13 mouse cellular contexts compared by ENCODE assay signal in genomic region chr11:113739213-113739612, GRCm38 (mm10). TPM values are rescaled to one million over a fixed set of nuclear protein-coding genes. Genes with fewer than 3 reads are reported as not detected.
A peak's percentile ranks its signal among the peaks of the same experiment; 100 is the strongest.
DNase-seq lines count a peak whose midpoint lies in the region; ATAC-seq lines count a peak whose summit lies in the region.
"Had no signal": no experiment of that assay in that cellular context is flagged by ENCODE, and none has a peak within 500 bp of the region (broad histone marks: within the 10 kb centered on the region; RNA-seq: fewer than 3 reads in every experiment).

No protein-coding gene starts in this region.

- no peaks in the 10 kb centered on the region for H3K9me3 ChIP-seq in limb, embryonic 15.5 days
- H3K9me3 ChIP-seq in limb, embryonic 10.5 days (replicated peaks), result 0 out of 2 replicates have a peak, but pooled peaks cover 6% of the 10 kb centered on the region
- H3K9me3 ChIP-seq in intestine, embryonic 16.5 days (ENCODE audit: control insufficient read depth, low read length), result peaks cover 5% of the 10 kb centered on the region; the same call in 1 of the 2 replicates
- no peaks in the 10 kb centered on the region for H3K9me3 ChIP-seq in stomach, embryonic 16.5 days (replicated peaks; ENCODE audit: control insufficient read depth, low read length)
- H3K9me3 ChIP-seq: neural tube, embryonic 12.5 days had no signal

- peaks cover 59% of the 10 kb centered on the region for H3K4me1 ChIP-seq in limb, embryonic 15.5 days
- peaks cover 55% of the 10 kb centered on the region for H3K4me1 ChIP-seq in limb, embryonic 10.5 days
- peaks cover 55% of the 10 kb centered on the region for H3K4me1 ChIP-seq in intestine, embryonic 16.5 days (ENCODE audit: control insufficient read depth, insufficient read depth, low read length)
- peaks cover 54% of the 10 kb centered on the region for H3K4me1 ChIP-seq in stomach, embryonic 16.5 days (ENCODE audit: control insufficient read depth, insufficient read depth, low read length)

- WGBS in limb, embryonic 15.5 days, result 70% methylated on average over 8 of the region's 8 CpGs
- WGBS in limb, embryonic 10.5 days, result 91% methylated on average over 8 of the region's 8 CpGs
- 64% methylated on average over 8 of the region's 8 CpGs for WGBS in intestine, embryonic 16.5 days
- WGBS in stomach, embryonic 16.5 days, result 61% methylated on average over 8 of the region's 8 CpGs

- H3K9ac ChIP-seq in limb, embryonic 15.5 days, result no peak overlapping the region
- no peak overlapping the region for H3K9ac ChIP-seq in intestine, embryonic 16.5 days (ENCODE audit: low read depth, low read length)
- H3K9ac ChIP-seq in stomach, embryonic 16.5 days (ENCODE audit: low read length), result peak overlapping the region; percentile 23; the same call in 1 of the 2 replicates
- H3K9ac ChIP-seq: neural tube, embryonic 12.5 days had no signal

- no peak for ATAC-seq in limb, embryonic 15.5 days (ENCODE audit: insufficient number of reproducible peaks, low FRiP score, low TSS enrichment, low read depth)
- ATAC-seq in intestine, embryonic 16.5 days, result peak; percentile 43
- ATAC-seq in stomach, embryonic 16.5 days (ENCODE audit: insufficient read depth, low FRiP score), result peak; percentile 9; the same call in 1 of the 2 replicates
- ATAC-seq: Patski had no signal

- no peak for DNase-seq in limb, embryonic 10.5 days (ENCODE audit: low spot score)
- peak; percentile 83 to 89 for DNase-seq in kidney, postnatal 25 days
- DNase-seq in layer of hippocampus, adult 9-11 months, result no peak
- no peak for DNase-seq in ovary, adult 18-20 months (ENCODE audit: low spot score)
- DNase-seq: cerebellum, postnatal 36 days; gastrocnemius, postnatal 14 days; left cerebral cortex, postnatal 4 days; thymus, postnatal 14 days had no signal

- no peak overlapping the region for H3K4me2 ChIP-seq in limb, embryonic 15.5 days
- no peak overlapping the region for H3K4me2 ChIP-seq in intestine, embryonic 16.5 days (ENCODE audit: low read depth, low read length)
- H3K4me2 ChIP-seq in stomach, embryonic 16.5 days (ENCODE audit: low read depth, low read length), result no peak overlapping the region
- H3K4me2 ChIP-seq: neural tube, embryonic 12.5 days had no signal

- peak overlapping the region; percentile 33; the same call in 1 of the 2 replicates for H3K27ac ChIP-seq in limb, embryonic 15.5 days
- H3K27ac ChIP-seq in limb, embryonic 10.5 days, result no peak overlapping the region
- H3K27ac ChIP-seq in intestine, embryonic 16.5 days (ENCODE audit: low read length), result peak overlapping the region; percentile 48
- peak overlapping the region; percentile 42; the same call in 1 of the 2 replicates for H3K27ac ChIP-seq in stomach, embryonic 16.5 days (ENCODE audit: low read length)
- H3K27ac ChIP-seq: neural tube, embryonic 12.5 days had no signal

- H3K36me3 ChIP-seq in limb, embryonic 15.5 days, result peaks cover 26% of the 10 kb centered on the region
- peaks cover 96% of the 10 kb centered on the region for H3K36me3 ChIP-seq in limb, embryonic 10.5 days
- peaks cover 10% of the 10 kb centered on the region for H3K36me3 ChIP-seq in intestine, embryonic 16.5 days (ENCODE audit: control insufficient read depth, insufficient read depth, low read length)
- peaks cover 16% of the 10 kb centered on the region for H3K36me3 ChIP-seq in stomach, embryonic 16.5 days (ENCODE audit: control insufficient read depth, insufficient read depth, low read length)

- H3K4me3 ChIP-seq in limb, embryonic 15.5 days, result no peak overlapping the region
- H3K4me3 ChIP-seq in limb, embryonic 10.5 days, result no peak overlapping the region
- H3K4me3 ChIP-seq in intestine, embryonic 16.5 days (ENCODE audit: low read length), result no peak overlapping the region
- no peak overlapping the region for H3K4me3 ChIP-seq in stomach, embryonic 16.5 days (replicated peaks; ENCODE audit: low read length)
- H3K4me3 ChIP-seq: neural tube, embryonic 12.5 days had no signal

- no peaks in the 10 kb centered on the region for H3K27me3 ChIP-seq in limb, embryonic 15.5 days
- no peaks in the 10 kb centered on the region for H3K27me3 ChIP-seq in limb, embryonic 10.5 days (ENCODE audit: low read depth, poor library complexity, severe bottlenecking)
- H3K27me3 ChIP-seq in intestine, embryonic 16.5 days (replicated peaks; ENCODE audit: control insufficient read depth, insufficient read depth, low read length), result no peaks in the 10 kb centered on the region
- no peaks in the 10 kb centered on the region for H3K27me3 ChIP-seq in stomach, embryonic 16.5 days (ENCODE audit: control insufficient read depth, insufficient read depth, low read length)
- H3K27me3 ChIP-seq: neural tube, embryonic 12.5 days; Patski had no signal

RNA-seq across cellular contexts. Expression of gene Cdc42ep4, which starts 12.5 kb away (rescaled TPM):
- polyA plus RNA-seq in limb, embryonic 15.5 days (2015; fragmentation: Nextera tagmentation; extraction: Ambion mirVana), result 70.1 and 72.4 TPM in 2 replicates
- polyA plus RNA-seq in limb, embryonic 10.5 days (2016; fragmentation: Nextera tagmentation; extraction: Ambion mirVana), result 111 and 130 TPM in 2 replicates
- polyA plus RNA-seq in intestine, embryonic 16.5 days (2015; fragmentation: Nextera tagmentation; extraction: Ambion mirVana), result 59.0 and 60.3 TPM in 2 replicates
- 59.7 and 62.0 TPM in 2 replicates for polyA plus RNA-seq in stomach, embryonic 16.5 days (2015; fragmentation: Nextera tagmentation; extraction: Ambion mirVana)

RNA-seq across cellular contexts. Expression of gene Cpsf4l, which starts 29.4 kb away (rescaled TPM):
- polyA plus RNA-seq in limb, embryonic 15.5 days (2015; fragmentation: Nextera tagmentation; extraction: Ambion mirVana), result 0.92 and 1.3 TPM in 2 replicates
- polyA plus RNA-seq in limb, embryonic 10.5 days (2016; fragmentation: Nextera tagmentation; extraction: Ambion mirVana), result 0.67 and 0.90 TPM in 2 replicates
- 0.12 and 0.33 TPM in 2 replicates for polyA plus RNA-seq in intestine, embryonic 16.5 days (2015; fragmentation: Nextera tagmentation; extraction: Ambion mirVana)
- polyA plus RNA-seq in stomach, embryonic 16.5 days (2015; fragmentation: Nextera tagmentation; extraction: Ambion mirVana), result 0.18 and 0.41 TPM in 2 replicates

RNA-seq across cellular contexts. Expression of gene D11Wsu47e, which starts 55.0 kb away (rescaled TPM):
- polyA plus RNA-seq in limb, embryonic 15.5 days (2015; fragmentation: Nextera tagmentation; extraction: Ambion mirVana), result 19.2 and 21.5 TPM in 2 replicates
- polyA plus RNA-seq in limb, embryonic 10.5 days (2016; fragmentation: Nextera tagmentation; extraction: Ambion mirVana), result 26.7 and 28.4 TPM in 2 replicates
- polyA plus RNA-seq in intestine, embryonic 16.5 days (2015; fragmentation: Nextera tagmentation; extraction: Ambion mirVana), result 13.8 and 14.5 TPM in 2 replicates
- polyA plus RNA-seq in stomach, embryonic 16.5 days (2015; fragmentation: Nextera tagmentation; extraction: Ambion mirVana), result 13.9 and 17.1 TPM in 2 replicates

RNA-seq across cellular contexts. Expression of gene Fam104a, which starts 55.3 kb away (rescaled TPM):
- 45.6 and 46.0 TPM in 2 replicates for polyA plus RNA-seq in limb, embryonic 15.5 days (2015; fragmentation: Nextera tagmentation; extraction: Ambion mirVana)
- 55.0 and 55.4 TPM in 2 replicates for polyA plus RNA-seq in limb, embryonic 10.5 days (2016; fragmentation: Nextera tagmentation; extraction: Ambion mirVana)
- polyA plus RNA-seq in intestine, embryonic 16.5 days (2015; fragmentation: Nextera tagmentation; extraction: Ambion mirVana), result 40.5 and 41.7 TPM in 2 replicates
- polyA plus RNA-seq in stomach, embryonic 16.5 days (2015; fragmentation: Nextera tagmentation; extraction: Ambion mirVana), result 36.2 and 41.2 TPM in 2 replicates

Comparison
In these comparisons a context has a peak if more than half of its experiments do, and no peak if none do; other contexts are left out.
1. DNase-seq: peak in kidney, postnatal 25 days (2 of 2); none in limb, embryonic 10.5 days (single experiment), layer of hippocampus, adult 9-11 months (single experiment) and ovary, adult 18-20 months (single experiment).